Mouse (Mus musculus): Measurements from ENCODE around the gene Traf3ip2. TPM values are rescaled to one million over a fixed set of nuclear protein-coding genes. Genes with fewer than 3 reads are reported as not detected.

Gene Traf3ip2
- polyA plus RNA-seq, 1 experiment = 0.01 TPM

DNA sequence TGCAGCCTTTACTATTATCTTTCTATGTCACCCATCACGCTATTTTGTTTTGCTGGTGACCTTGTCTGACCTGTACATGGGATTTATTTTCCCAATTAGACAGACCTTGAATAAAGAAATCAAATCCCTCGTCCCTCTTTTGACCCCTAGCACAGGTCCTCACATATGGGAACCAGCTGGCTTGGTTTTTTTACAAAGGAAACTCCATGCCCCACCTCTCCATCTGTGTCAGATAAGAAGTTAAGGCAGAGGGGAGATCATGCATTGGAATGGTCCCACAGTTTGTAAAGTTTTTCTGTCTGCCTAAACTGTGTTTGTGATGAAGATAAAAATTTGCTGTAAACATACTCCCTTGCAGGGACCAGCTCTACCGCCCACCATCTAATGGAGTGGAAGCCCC, 26.1 kb downstream of the Traf3ip2 start:
- Histone ChIP-seq H3K4me3 (replicated peaks) (no peak overlapping the region), H3K9me3 (ENCODE audit: control insufficient read depth, low read length) (no peaks in the 10 kb centered on the region), H3K4me1 (ENCODE audit: control insufficient read depth) (no peaks in the 10 kb centered on the region), H3K36me3 (ENCODE audit: control insufficient read depth) (no peaks in the 10 kb centered on the region), H3K27me3 (ENCODE audit: control insufficient read depth) (no peaks in the 10 kb centered on the region)
- TF ChIP-seq GATA1 (IDR thresholded peaks at IDR 0.05; ENCODE audit: low read length) (no peak), TAL1 (IDR thresholded peaks at IDR 0.05; ENCODE audit: low read length) (no peak)

- TF ChIP-seq GATA1 (IDR thresholded peaks at IDR 0.05; ENCODE audit: low read length) = no peak
- no peak for TF ChIP-seq TAL1 (IDR thresholded peaks at IDR 0.05; ENCODE audit: low read length)
- H3K27me3 ChIP-seq (ENCODE audit: control insufficient read depth) = no peaks in the 10 kb centered on the region
- no peaks in the 10 kb centered on the region for H3K4me1 ChIP-seq (ENCODE audit: control insufficient read depth)
- no peaks in the 10 kb centered on the region for H3K9me3 ChIP-seq (ENCODE audit: control insufficient read depth, low read length)
- no peaks in the 10 kb centered on the region for H3K36me3 ChIP-seq (ENCODE audit: control insufficient read depth)
- no peak overlapping the region for H3K4me3 ChIP-seq (replicated peaks)
Measured at GRCm38 (mm10) chr10:39639783-39640182, 27.0 kb downstream of the Traf3ip2 start.

- no peaks in the 10 kb centered on the region for H3K36me3 ChIP-seq (ENCODE audit: control insufficient read depth)
- H3K4me3 ChIP-seq (replicated peaks) = no peak overlapping the region
- no peaks in the 10 kb centered on the region for H3K9me3 ChIP-seq (ENCODE audit: control insufficient read depth, low read length)
- H3K27me3 ChIP-seq (ENCODE audit: control insufficient read depth) = no peaks in the 10 kb centered on the region
- no peaks in the 10 kb centered on the region for H3K4me1 ChIP-seq (ENCODE audit: control insufficient read depth)
- TF ChIP-seq TAL1 (IDR thresholded peaks at IDR 0.05; ENCODE audit: low read length) (no peak), GATA1 (IDR thresholded peaks at IDR 0.05; ENCODE audit: low read length) (no peak)
Measured at GRCm38 (mm10) chr10:39640817-39641226, 28.1 kb downstream of the Traf3ip2 start.

- Histone ChIP-seq H3K27me3 (ENCODE audit: control insufficient read depth) (no peaks in the 10 kb centered on the region; the same call in 1 of the 2 replicates), H3K4me3 (replicated peaks) (no peak overlapping the region), H3K9me3 (ENCODE audit: control insufficient read depth, low read length) (no peaks in the 10 kb centered on the region), H3K4me1 (ENCODE audit: control insufficient read depth) (peaks cover 15% of the 10 kb centered on the region), H3K36me3 (ENCODE audit: control insufficient read depth) (no peaks in the 10 kb centered on the region)
- TF ChIP-seq TAL1 (IDR thresholded peaks at IDR 0.05; ENCODE audit: low read length) (no peak), GATA1 (IDR thresholded peaks at IDR 0.05; ENCODE audit: low read length) (no peak)
Measured at GRCm38 (mm10) chr10:39645789-39646628, 33.3 kb downstream of the Traf3ip2 start.

DNA sequence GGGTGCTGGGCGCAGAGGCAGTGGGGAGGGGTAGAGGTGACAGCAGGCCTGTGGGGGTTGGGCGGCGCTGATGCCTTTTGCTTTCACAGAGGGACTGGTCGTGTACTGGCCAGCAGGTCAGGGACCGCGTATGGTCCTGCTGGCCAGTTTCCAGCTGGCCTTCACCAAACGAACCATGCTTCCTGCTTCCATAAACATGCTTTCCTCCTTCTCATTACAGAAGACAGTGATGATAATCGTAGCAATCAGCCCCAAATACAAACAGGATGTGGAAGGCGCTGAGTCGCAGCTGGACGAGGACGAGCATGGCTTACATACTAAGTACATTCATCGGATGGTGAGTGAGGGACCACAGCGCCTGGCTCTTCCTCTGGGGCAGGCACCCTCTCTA, 33.9 kb downstream of the Traf3ip2 start:
- no peak overlapping the region for H3K4me3 ChIP-seq (replicated peaks)
- H3K27me3 ChIP-seq (ENCODE audit: control insufficient read depth) = no peaks in the 10 kb centered on the region; the same call in 1 of the 2 replicates
- no peak for TF ChIP-seq TAL1 (IDR thresholded peaks at IDR 0.05; ENCODE audit: low read length)
- TF ChIP-seq GATA1 (IDR thresholded peaks at IDR 0.05; ENCODE audit: low read length) = no peak
- no peaks in the 10 kb centered on the region for H3K36me3 ChIP-seq (ENCODE audit: control insufficient read depth)
- H3K4me1 ChIP-seq (ENCODE audit: control insufficient read depth) = peaks cover 20% of the 10 kb centered on the region
- no peaks in the 10 kb centered on the region for H3K9me3 ChIP-seq (ENCODE audit: control insufficient read depth, low read length)

GRCm38 (mm10) chr10:39647118-39647517, 34.4 kb downstream of the Traf3ip2 start:
- Histone ChIP-seq H3K4me3 (replicated peaks) (no peak overlapping the region), H3K9me3 (ENCODE audit: control insufficient read depth, low read length) (no peaks in the 10 kb centered on the region), H3K27me3 (ENCODE audit: control insufficient read depth) (no peaks in the 10 kb centered on the region; the same call in 1 of the 2 replicates), H3K36me3 (ENCODE audit: control insufficient read depth) (no peaks in the 10 kb centered on the region), H3K4me1 (ENCODE audit: control insufficient read depth) (peaks cover 20% of the 10 kb centered on the region)
- no peak for TF ChIP-seq GATA1 (IDR thresholded peaks at IDR 0.05; ENCODE audit: low read length)
- no peak for TF ChIP-seq TAL1 (IDR thresholded peaks at IDR 0.05; ENCODE audit: low read length)

- TF ChIP-seq TAL1 (IDR thresholded peaks at IDR 0.05; ENCODE audit: low read length) (no peak), GATA1 (IDR thresholded peaks at IDR 0.05; ENCODE audit: low read length) (no peak)
- no peaks in the 10 kb centered on the region for H3K9me3 ChIP-seq (ENCODE audit: control insufficient read depth, low read length)
- H3K4me3 ChIP-seq (replicated peaks) = no peak overlapping the region
- H3K4me1 ChIP-seq (ENCODE audit: control insufficient read depth) = peaks cover 20% of the 10 kb centered on the region
- H3K27me3 ChIP-seq (ENCODE audit: control insufficient read depth) = no peaks in the 10 kb centered on the region; the same call in 1 of the 2 replicates
- no peaks in the 10 kb centered on the region for H3K36me3 ChIP-seq (ENCODE audit: control insufficient read depth)
Measured at GRCm38 (mm10) chr10:39648278-39648677, 35.5 kb downstream of the Traf3ip2 start.

- no peak for TF ChIP-seq TAL1 (IDR thresholded peaks at IDR 0.05; ENCODE audit: low read length)
- no peak for TF ChIP-seq GATA1 (IDR thresholded peaks at IDR 0.05; ENCODE audit: low read length)
- H3K36me3 ChIP-seq (ENCODE audit: control insufficient read depth) = no peaks in the 10 kb centered on the region
- H3K9me3 ChIP-seq (ENCODE audit: control insufficient read depth, low read length) = no peaks in the 10 kb centered on the region
- no peaks in the 10 kb centered on the region; the same call in 1 of the 2 replicates for H3K27me3 ChIP-seq (ENCODE audit: control insufficient read depth)
- H3K4me1 ChIP-seq (ENCODE audit: control insufficient read depth) = peaks cover 20% of the 10 kb centered on the region
- H3K4me3 ChIP-seq (replicated peaks) = no peak overlapping the region
Measured at GRCm38 (mm10) chr10:39649550-39649949, 36.8 kb downstream of the Traf3ip2 start.

DNA sequence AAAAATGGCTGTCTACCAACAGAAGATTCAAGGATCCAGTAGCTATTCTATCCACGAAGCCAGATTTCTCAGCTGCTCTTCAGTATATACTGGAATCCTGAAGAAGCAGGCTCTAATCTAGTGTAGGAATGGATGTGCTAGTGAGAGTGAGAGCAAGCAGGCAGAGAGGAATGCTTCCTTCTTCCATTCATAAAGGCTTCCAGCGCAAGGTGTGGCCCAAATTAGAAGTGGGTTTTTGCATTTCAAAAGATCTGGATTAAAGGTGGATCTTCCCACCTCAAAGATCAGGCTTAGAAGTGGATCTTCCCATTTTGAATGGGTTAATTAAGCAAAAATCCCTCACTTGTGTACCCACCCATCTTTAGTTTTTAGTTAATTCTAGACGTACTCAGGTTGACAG, 37.6 kb downstream of the Traf3ip2 start:
- TF ChIP-seq TAL1 (IDR thresholded peaks at IDR 0.05; ENCODE audit: low read length) (no peak), GATA1 (IDR thresholded peaks at IDR 0.05; ENCODE audit: low read length) (no peak)
- no peaks in the 10 kb centered on the region for H3K9me3 ChIP-seq (ENCODE audit: control insufficient read depth, low read length)
- H3K36me3 ChIP-seq (ENCODE audit: control insufficient read depth) = no peaks in the 10 kb centered on the region
- no peaks in the 10 kb centered on the region; the same call in 1 of the 2 replicates for H3K27me3 ChIP-seq (ENCODE audit: control insufficient read depth)
- peaks cover 20% of the 10 kb centered on the region for H3K4me1 ChIP-seq (ENCODE audit: control insufficient read depth)
- H3K4me3 ChIP-seq (replicated peaks) = no peak overlapping the region
